Mouse (Mus musculus): ENCODE results near the gene Slc25a10. TPM values are rescaled to one million over a fixed set of nuclear protein-coding genes. Genes with fewer than 3 reads are reported as not detected.

Slc25a10 gene
- total RNA-seq, 1 experiment = 35.0 TPM

GRCm38 (mm10) chr11:120493911-120494310, 2.3 kb downstream of the Slc25a10 start:
- no peak for DNase-seq (ENCODE audit: low read depth, low spot score)
- in situ Hi-C loops (cut with MboI; ENCODE audit: low sequenced_read_pairs in 2 of 2, unreplicated experiment in 2 of 2) = no loop called here
- Histone ChIP-seq H3K27ac (ENCODE audit: insufficient read depth, low read depth, low read length, poor library complexity, severe bottlenecking) (no peak overlapping the region), H3K4me3 (ENCODE audit: insufficient read depth in 1 of 2, low read depth in 1 of 2, low read length in 2 of 2, poor library complexity in 1 of 2, severe bottlenecking in 1 of 2) (no peak overlapping the region), H3K9ac (ENCODE audit: insufficient read depth, low read depth, low read length, poor library complexity, severe bottlenecking) (no peak overlapping the region), H3K36me3 (ENCODE audit: control insufficient read depth, insufficient read depth, low read length, poor library complexity, severe bottlenecking) (peaks cover 37% of the 10 kb centered on the region), H3K4me1 (ENCODE audit: control insufficient read depth in 2 of 2, insufficient read depth in 2 of 2, low read length in 2 of 2, poor library complexity in 1 of 2) (peaks cover 3 to 10% of the 10 kb centered on the region in 2 experiments; a peak in 1 of 4 replicates), H3K9me3 (ENCODE audit: control insufficient read depth, insufficient read depth, low read depth, low read length) (no peaks in the 10 kb centered on the region)
- TF ChIP-seq ZC3H11A (IDR thresholded peaks at IDR 0.05; ENCODE audit: borderline replicate concordance, low read depth, low read length) = no peak
- TF ChIP-seq ZNF384 (IDR thresholded peaks at IDR 0.05; ENCODE audit: low read depth, low read length) = no peak
- no peak for TF ChIP-seq HCFC1 (IDR thresholded peaks at IDR 0.05; ENCODE audit: borderline replicate concordance, insufficient read depth, low read length)
- TF ChIP-seq MAFK (IDR thresholded peaks at IDR 0.05; ENCODE audit: insufficient read depth, low read depth, low read length) = no peak
- TF ChIP-seq CHD2 (IDR thresholded peaks at IDR 0.05; ENCODE audit: low read depth, low read length) = no peak

- Histone ChIP-seq H3K9ac (ENCODE audit: insufficient read depth, low read depth, low read length, poor library complexity, severe bottlenecking) (no peak overlapping the region), H3K9me3 (ENCODE audit: control insufficient read depth, insufficient read depth, low read depth, low read length) (no peaks in the 10 kb centered on the region), H3K4me3 (ENCODE audit: insufficient read depth in 1 of 2, low read depth in 1 of 2, low read length in 2 of 2, poor library complexity in 1 of 2, severe bottlenecking in 1 of 2) (no peak overlapping the region), H3K27ac (ENCODE audit: insufficient read depth, low read depth, low read length, poor library complexity, severe bottlenecking) (no peak overlapping the region), H3K4me1 (ENCODE audit: control insufficient read depth in 2 of 2, insufficient read depth in 2 of 2, low read length in 2 of 2, poor library complexity in 1 of 2) (peaks cover 2% of the 10 kb centered on the region in 2 experiments; a peak in 1 of 4 replicates), H3K36me3 (ENCODE audit: control insufficient read depth, insufficient read depth, low read length, poor library complexity, severe bottlenecking) (peaks cover 32% of the 10 kb centered on the region)
- TF ChIP-seq MAFK (IDR thresholded peaks at IDR 0.05; ENCODE audit: insufficient read depth, low read depth, low read length) (no peak), ZNF384 (IDR thresholded peaks at IDR 0.05; ENCODE audit: low read depth, low read length) (no peak), HCFC1 (IDR thresholded peaks at IDR 0.05; ENCODE audit: borderline replicate concordance, insufficient read depth, low read length) (no peak), ZC3H11A (IDR thresholded peaks at IDR 0.05; ENCODE audit: borderline replicate concordance, low read depth, low read length) (no peak), CHD2 (IDR thresholded peaks at IDR 0.05; ENCODE audit: low read depth, low read length) (no peak)
- no peak for DNase-seq (ENCODE audit: low read depth, low spot score)
- in situ Hi-C loops (cut with MboI; ENCODE audit: low sequenced_read_pairs in 2 of 2, unreplicated experiment in 2 of 2) = no loop called here
These were observed 5.8 kb downstream of the Slc25a10 start for GRCm38 (mm10) chr11:120497436-120497835.

DNA sequence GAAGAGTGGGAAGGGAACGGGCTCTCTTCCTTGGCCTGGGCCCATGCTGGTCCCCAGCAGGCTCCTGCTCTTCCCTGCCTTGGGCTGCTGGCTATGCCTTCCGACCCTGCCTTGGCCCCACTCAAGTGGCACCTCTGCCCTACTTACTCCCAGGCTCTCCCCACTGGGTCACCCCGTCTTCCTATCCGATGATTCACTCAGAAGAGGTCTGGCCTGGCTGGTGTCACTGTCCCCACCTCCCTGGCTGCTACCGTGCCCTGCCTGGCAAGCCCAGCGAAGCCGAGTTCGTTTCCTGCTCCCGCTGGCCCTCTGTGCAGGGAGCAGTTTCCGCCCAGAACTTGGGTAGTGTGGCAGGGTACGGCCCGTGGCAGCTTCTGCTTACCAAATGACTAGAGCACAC, 6.6 kb downstream of the Slc25a10 start:
- no peak overlapping the region for H3K4me3 ChIP-seq (ENCODE audit: insufficient read depth in 1 of 2, low read depth in 1 of 2, low read length in 2 of 2, poor library complexity in 1 of 2, severe bottlenecking in 1 of 2)
- H3K36me3 ChIP-seq (ENCODE audit: control insufficient read depth, insufficient read depth, low read length, poor library complexity, severe bottlenecking) = peaks cover 32% of the 10 kb centered on the region
- no peaks in the 10 kb centered on the region for H3K9me3 ChIP-seq (ENCODE audit: control insufficient read depth, insufficient read depth, low read depth, low read length)
- in situ Hi-C loops (cut with MboI; ENCODE audit: low sequenced_read_pairs in 2 of 2, unreplicated experiment in 2 of 2) = no loop called here
- no peak overlapping the region; the same call in 1 of the 2 replicates for H3K9ac ChIP-seq (ENCODE audit: insufficient read depth, low read depth, low read length, poor library complexity, severe bottlenecking)
- DNase-seq (ENCODE audit: low read depth, low spot score) = no peak
- H3K4me1 ChIP-seq (ENCODE audit: control insufficient read depth in 2 of 2, insufficient read depth in 2 of 2, low read length in 2 of 2, poor library complexity in 1 of 2) = peaks cover 0 to 2% of the 10 kb centered on the region in 2 experiments; a peak in 1 of 4 replicates
- H3K27ac ChIP-seq (ENCODE audit: insufficient read depth, low read depth, low read length, poor library complexity, severe bottlenecking) = no peak overlapping the region; the same call in 1 of the 2 replicates
- TF ChIP-seq MAFK (IDR thresholded peaks at IDR 0.05; ENCODE audit: insufficient read depth, low read depth, low read length) (no peak), ZNF384 (IDR thresholded peaks at IDR 0.05; ENCODE audit: low read depth, low read length) (no peak), CHD2 (IDR thresholded peaks at IDR 0.05; ENCODE audit: low read depth, low read length) (no peak), ZC3H11A (IDR thresholded peaks at IDR 0.05; ENCODE audit: borderline replicate concordance, low read depth, low read length) (no peak), HCFC1 (IDR thresholded peaks at IDR 0.05; ENCODE audit: borderline replicate concordance, insufficient read depth, low read length) (no peak)

DNA sequence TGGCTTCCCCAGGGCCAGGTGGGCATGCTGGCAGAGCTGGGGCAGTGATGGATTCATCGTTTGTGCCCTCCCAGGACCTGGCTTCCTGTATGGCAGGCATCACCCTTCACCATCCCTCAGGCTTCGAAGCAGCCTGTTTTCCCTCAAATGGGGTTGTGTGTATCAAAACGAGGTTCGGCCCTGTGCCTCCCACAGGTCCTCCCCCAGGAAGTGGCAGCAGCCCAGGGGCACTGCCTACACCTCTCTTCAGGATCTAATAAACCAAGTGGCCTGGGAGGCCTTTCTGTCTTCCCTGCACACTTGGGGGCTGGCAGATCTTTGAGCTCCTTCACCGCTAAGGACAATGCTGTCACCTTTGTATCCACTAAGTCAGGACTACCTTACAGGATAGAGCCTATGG, 7.3 kb downstream of the Slc25a10 start:
- Histone ChIP-seq H3K27ac (ENCODE audit: insufficient read depth, low read depth, low read length, poor library complexity, severe bottlenecking) (no peak overlapping the region), H3K9ac (ENCODE audit: insufficient read depth, low read depth, low read length, poor library complexity, severe bottlenecking) (no peak overlapping the region), H3K4me1 (ENCODE audit: control insufficient read depth in 2 of 2, insufficient read depth in 2 of 2, low read length in 2 of 2, poor library complexity in 1 of 2) (peaks cover 0 to 2% of the 10 kb centered on the region in 2 experiments; a peak in 1 of 4 replicates), H3K9me3 (ENCODE audit: control insufficient read depth, insufficient read depth, low read depth, low read length) (no peaks in the 10 kb centered on the region), H3K4me3 (ENCODE audit: insufficient read depth in 1 of 2, low read depth in 1 of 2, low read length in 2 of 2, poor library complexity in 1 of 2, severe bottlenecking in 1 of 2) (no peak overlapping the region), H3K36me3 (ENCODE audit: control insufficient read depth, insufficient read depth, low read length, poor library complexity, severe bottlenecking) (peaks cover 32% of the 10 kb centered on the region)
- TF ChIP-seq ZNF384 (IDR thresholded peaks at IDR 0.05; ENCODE audit: low read depth, low read length) (no peak), MAFK (IDR thresholded peaks at IDR 0.05; ENCODE audit: insufficient read depth, low read depth, low read length) (no peak), HCFC1 (IDR thresholded peaks at IDR 0.05; ENCODE audit: borderline replicate concordance, insufficient read depth, low read length) (no peak), CHD2 (IDR thresholded peaks at IDR 0.05; ENCODE audit: low read depth, low read length) (no peak), ZC3H11A (IDR thresholded peaks at IDR 0.05; ENCODE audit: borderline replicate concordance, low read depth, low read length) (no peak)
- DNase-seq (ENCODE audit: low read depth, low spot score) = no peak
- in situ Hi-C loops (cut with MboI; ENCODE audit: low sequenced_read_pairs in 2 of 2, unreplicated experiment in 2 of 2) = no loop called here

All from ES-E14 (cell line).